Mouse (Mus musculus): ENCODE results near the gene Qrich2. TPM values are rescaled to one million over a fixed set of nuclear protein-coding genes. Genes with fewer than 3 reads are reported as not detected.

The Qrich2 gene
- total RNA-seq, 2 experiments from 2014 or later = not detected

DNA sequence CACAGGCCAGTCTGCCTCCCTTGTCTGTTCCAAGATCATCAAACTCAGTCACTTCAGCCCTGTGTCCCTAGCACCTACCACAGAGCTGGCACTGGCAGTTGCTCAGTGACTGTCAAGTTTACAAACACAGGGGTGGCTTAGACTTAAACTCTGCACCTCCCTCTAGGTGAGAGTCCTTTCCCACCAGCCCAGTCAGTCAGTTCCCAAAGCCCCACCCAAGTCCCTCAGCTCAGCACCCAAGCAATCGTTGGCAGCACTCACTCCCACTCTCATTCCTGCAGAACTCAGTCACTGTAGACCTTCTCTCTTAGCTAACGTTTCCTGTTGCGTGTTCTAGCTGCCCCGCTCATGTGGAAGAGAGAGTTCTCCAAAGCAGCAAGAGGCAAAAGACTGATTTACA, 71.3 kb downstream of the Qrich2 start:
- intact Hi-C loops (cut with DNase I) = no loop called here
- no peak for DNase-seq (ENCODE audit: low spot score in 2 of 2)

Other genes with a start within 250 kb of the Qrich2 start
- 1 to 10 TPM in 1 of 2 experiments, under 1 TPM in 1; 0.92 to 1.1 TPM for gene Evpl, start 228.2 kb downstream of the Qrich2 start, total RNA-seq (2021)
- 10 to 100 TPM; 65.8 to 69.8 TPM for gene Srp68, start 192.0 kb downstream of the Qrich2 start, total RNA-seq (2021)
- gene Galr2, start 185.3 kb downstream of the Qrich2 start, total RNA-seq (2021) = not detected
- 10 to 100 TPM; 95.7 to 97.4 TPM for gene Exoc7, start 159.0 kb downstream of the Qrich2 start, total RNA-seq (2021)
- 1 to 10 TPM; 4.8 to 6.3 TPM for gene Foxj1, start 130.8 kb downstream of the Qrich2 start, total RNA-seq (2021)
- gene Rnf157, start 53.2 kb downstream of the Qrich2 start, total RNA-seq (2021) = 100 to 1,000 TPM; 252 to 278 TPM
- 10 to 100 TPM; 31.3 to 33.7 TPM for gene Ubald2, start 32.1 kb downstream of the Qrich2 start, total RNA-seq (2021)
- 10 to 100 TPM; 65.7 to 76.2 TPM for gene Prpsap1, start 28.0 kb upstream of the Qrich2 start, total RNA-seq (2021)
- gene Sphk1, start 64.7 kb upstream of the Qrich2 start, total RNA-seq (2021) = 1 to 10 TPM; 4.9 to 5.5 TPM
- gene Ube2o, start 115.2 kb upstream of the Qrich2 start, total RNA-seq (2021) = 100 to 1,000 TPM; 117 to 119 TPM
- 1 to 10 TPM in 1 of 2 experiments, under 1 TPM in 1; 0.64 to 1.5 TPM for gene Aanat, start 120.2 kb upstream of the Qrich2 start, total RNA-seq (2021)
- gene Rhbdf2, start 160.8 kb upstream of the Qrich2 start, total RNA-seq (2021) = 1 to 10 TPM; 1.3 to 1.4 TPM
- gene Prcd, start 187.3 kb upstream of the Qrich2 start, total RNA-seq (2021) = 1 to 10 TPM; 4.6 to 6.7 TPM
- 10 to 100 TPM; 39.9 TPM for gene Cygb, start 188.1 kb upstream of the Qrich2 start, total RNA-seq (2021)